Mouse (Mus musculus): ENCODE measurements at regions not wholly inside any gene's neighbourhood (a gene's known extent, or its start where the extent isn't known, plus 50 kb on each side); places are given as distances from the start of the nearest gene placed in this dataset.

GRCm38 (mm10) chr10:100685748-100686147 lies 95.5 kb downstream of the 1700017N19Rik start:
- no peaks in the 10 kb centered on the region for H3K4me1 ChIP-seq (ENCODE audit: control insufficient read depth, insufficient read depth, low read length)
- no peak overlapping the region for H3K9ac ChIP-seq (ENCODE audit: low read depth, low read length)
- WGBS = 70% methylated on average over 3 of the region's 3 CpGs
- H3K4me3 ChIP-seq (ENCODE audit: insufficient read depth, low read depth, low read length) = no peak overlapping the region
- H3K79me2 ChIP-seq (ENCODE audit: control insufficient read depth, insufficient read depth, low read length) = no peaks in the 10 kb centered on the region
- no peak overlapping the region for H3K27ac ChIP-seq (replicated peaks; ENCODE audit: insufficient read depth, low read depth, low read length)
- H3K27me3 ChIP-seq (ENCODE audit: control insufficient read depth, insufficient read depth, low read length) = no peaks in the 10 kb centered on the region
- H3K36me3 ChIP-seq (ENCODE audit: control insufficient read depth, insufficient read depth, low read length) = no peaks in the 10 kb centered on the region
- no peak for DNase-seq (ENCODE audit: extremely low read depth, low read depth, low spot score)
- TF ChIP-seq CTCF (IDR thresholded peaks at IDR 0.05; ENCODE audit: low read depth, low read length) (no peak), POLR2A (IDR thresholded peaks at IDR 0.05; ENCODE audit: extremely low read depth, insufficient read depth, low read length) (no peak)

GRCm38 (mm10) chr10:100695944-100696343 lies 105.7 kb downstream of the 1700017N19Rik start:
- no peak overlapping the region for H3K4me3 ChIP-seq (ENCODE audit: insufficient read depth, low read depth, low read length)
- DNase-seq (ENCODE audit: extremely low read depth, low read depth, low spot score) = no peak
- TF ChIP-seq POLR2A (IDR thresholded peaks at IDR 0.05; ENCODE audit: extremely low read depth, insufficient read depth, low read length) (no peak), CTCF (IDR thresholded peaks at IDR 0.05; ENCODE audit: low read depth, low read length) (no peak)
- no peaks in the 10 kb centered on the region for H3K36me3 ChIP-seq (ENCODE audit: control insufficient read depth, insufficient read depth, low read length)
- 74% methylated on average over 2 of the region's 2 CpGs for WGBS
- no peaks in the 10 kb centered on the region for H3K27me3 ChIP-seq (ENCODE audit: control insufficient read depth, insufficient read depth, low read length)
- H3K9ac ChIP-seq (ENCODE audit: low read depth, low read length) = no peak overlapping the region
- H3K27ac ChIP-seq (replicated peaks; ENCODE audit: insufficient read depth, low read depth, low read length) = no peak overlapping the region
- no peaks in the 10 kb centered on the region for H3K79me2 ChIP-seq (ENCODE audit: control insufficient read depth, insufficient read depth, low read length)
- H3K4me1 ChIP-seq (ENCODE audit: control insufficient read depth, insufficient read depth, low read length) = no peaks in the 10 kb centered on the region

- 81% methylated on average over 4 of the region's 4 CpGs for WGBS
- no peaks in the 10 kb centered on the region for H3K27me3 ChIP-seq (ENCODE audit: control insufficient read depth, insufficient read depth, low read length)
- H3K27ac ChIP-seq (replicated peaks; ENCODE audit: insufficient read depth, low read depth, low read length) = no peak overlapping the region
- H3K9ac ChIP-seq (ENCODE audit: low read depth, low read length) = no peak overlapping the region
- DNase-seq (ENCODE audit: extremely low read depth, low read depth, low spot score) = no peak
- TF ChIP-seq POLR2A (IDR thresholded peaks at IDR 0.05; ENCODE audit: extremely low read depth, insufficient read depth, low read length) = no peak
- H3K36me3 ChIP-seq (ENCODE audit: control insufficient read depth, insufficient read depth, low read length) = no peaks in the 10 kb centered on the region
- H3K79me2 ChIP-seq (ENCODE audit: control insufficient read depth, insufficient read depth, low read length) = no peaks in the 10 kb centered on the region
- H3K4me1 ChIP-seq (ENCODE audit: control insufficient read depth, insufficient read depth, low read length) = no peaks in the 10 kb centered on the region
- H3K4me3 ChIP-seq (ENCODE audit: insufficient read depth, low read depth, low read length) = no peak overlapping the region
Measured at GRCm38 (mm10) chr10:100699206-100699605, 108.9 kb downstream of the 1700017N19Rik start.

- H3K9ac ChIP-seq (ENCODE audit: low read depth, low read length) = no peak overlapping the region
- no peaks in the 10 kb centered on the region for H3K27me3 ChIP-seq (ENCODE audit: control insufficient read depth, insufficient read depth, low read length)
- no peaks in the 10 kb centered on the region for H3K36me3 ChIP-seq (ENCODE audit: control insufficient read depth, insufficient read depth, low read length)
- no peak overlapping the region for H3K4me3 ChIP-seq (ENCODE audit: insufficient read depth, low read depth, low read length)
- TF ChIP-seq POLR2A (IDR thresholded peaks at IDR 0.05; ENCODE audit: extremely low read depth, insufficient read depth, low read length) (no peak), CTCF (IDR thresholded peaks at IDR 0.05; ENCODE audit: low read depth, low read length) (no peak)
- WGBS = 78% methylated on average over 10 of the region's 10 CpGs
- no peak overlapping the region for H3K27ac ChIP-seq (replicated peaks; ENCODE audit: insufficient read depth, low read depth, low read length)
- no peaks in the 10 kb centered on the region for H3K79me2 ChIP-seq (ENCODE audit: control insufficient read depth, insufficient read depth, low read length)
- no peak for DNase-seq (ENCODE audit: extremely low read depth, low read depth, low spot score)
- H3K4me1 ChIP-seq (ENCODE audit: control insufficient read depth, insufficient read depth, low read length) = no peaks in the 10 kb centered on the region
Measured at GRCm38 (mm10) chr10:100700281-100701205, 110.3 kb downstream of the 1700017N19Rik start.

GRCm38 (mm10) chr10:100701938-100702337 lies 111.7 kb downstream of the 1700017N19Rik start:
- 69% methylated on average over 6 of the region's 6 CpGs for WGBS
- DNase-seq (ENCODE audit: extremely low read depth, low read depth, low spot score) = no peak
- Histone ChIP-seq H3K4me3 (ENCODE audit: insufficient read depth, low read depth, low read length) (no peak overlapping the region), H3K9ac (ENCODE audit: low read depth, low read length) (no peak overlapping the region), H3K4me1 (ENCODE audit: control insufficient read depth, insufficient read depth, low read length) (no peaks in the 10 kb centered on the region), H3K27ac (replicated peaks; ENCODE audit: insufficient read depth, low read depth, low read length) (no peak overlapping the region), H3K79me2 (ENCODE audit: control insufficient read depth, insufficient read depth, low read length) (no peaks in the 10 kb centered on the region), H3K36me3 (ENCODE audit: control insufficient read depth, insufficient read depth, low read length) (no peaks in the 10 kb centered on the region), H3K27me3 (ENCODE audit: control insufficient read depth, insufficient read depth, low read length) (no peaks in the 10 kb centered on the region)
- TF ChIP-seq CTCF (IDR thresholded peaks at IDR 0.05; ENCODE audit: low read depth, low read length) (no peak), POLR2A (IDR thresholded peaks at IDR 0.05; ENCODE audit: extremely low read depth, insufficient read depth, low read length) (no peak)

GRCm38 (mm10) chr10:100716084-100716667 lies 125.9 kb downstream of the 1700017N19Rik start:
- Histone ChIP-seq H3K4me1 (ENCODE audit: control insufficient read depth, insufficient read depth, low read length) (no peaks in the 10 kb centered on the region), H3K79me2 (ENCODE audit: control insufficient read depth, insufficient read depth, low read length) (no peaks in the 10 kb centered on the region), H3K36me3 (ENCODE audit: control insufficient read depth, insufficient read depth, low read length) (no peaks in the 10 kb centered on the region), H3K9ac (ENCODE audit: low read depth, low read length) (no peak overlapping the region), H3K27ac (replicated peaks; ENCODE audit: insufficient read depth, low read depth, low read length) (no peak overlapping the region), H3K4me3 (ENCODE audit: insufficient read depth, low read depth, low read length) (no peak overlapping the region), H3K27me3 (ENCODE audit: control insufficient read depth, insufficient read depth, low read length) (no peaks in the 10 kb centered on the region)
- DNase-seq (ENCODE audit: extremely low read depth, low read depth, low spot score) = no peak
- WGBS = 82% methylated on average over 7 of the region's 7 CpGs
- TF ChIP-seq POLR2A (IDR thresholded peaks at IDR 0.05; ENCODE audit: extremely low read depth, insufficient read depth, low read length) = no peak
